Mouse (Mus musculus) neural tube, embryonic 15.5 days (tissue): ENCODE data around the gene Nadk2. TPM values are rescaled to one million over a fixed set of nuclear protein-coding genes. Genes with fewer than 3 reads are reported as not detected.
A peak's percentile ranks its signal among the peaks of the same experiment; 100 is the strongest.

ENCODE experiments used
- ATAC-seq: fragments of 200-750 bp; cut with Nextera tagmentation; 2 replicates; pipeline ENCODE4 v1.8.0; 2017; ENCODE audit warnings: mild to moderate bottlenecking, moderate TSS enrichment, moderate library complexity; ENCODE audit not compliant: low FRiP score
- H3K27ac ChIP-seq: fragments of 300-500 bp; sonication (generic); replicated peaks from 2 replicates; pipeline ENCODE4 v1.5.1; 2015; ENCODE audit warnings: mild to moderate bottlenecking, inconsistent platforms
- H3K27me3 ChIP-seq: fragments of 300-500 bp; sonication (generic); replicated peaks from 2 replicates; pipeline ENCODE4 v1.6.1; 2015; ENCODE audit warnings: inconsistent platforms
- H3K36me3 ChIP-seq: fragments of 300-500 bp; sonication (generic); 2 replicates; pipeline ENCODE4 v1.6.1; 2015; ENCODE audit warnings: inconsistent platforms
- H3K4me1 ChIP-seq: fragments of 300-500 bp; sonication (generic); 2 replicates; pipeline ENCODE4 v1.6.1; 2015; ENCODE audit warnings: inconsistent platforms
- H3K4me2 ChIP-seq: fragments of 300-500 bp; sonication (generic); 2 replicates; pipeline ENCODE4 v1.6.1; 2015; ENCODE audit warnings: inconsistent platforms, mild to moderate bottlenecking, moderate library complexity
- H3K4me3 ChIP-seq: fragments of 300-500 bp; sonication (generic); replicated peaks from 2 replicates; pipeline ENCODE4 v1.5.1; 2015; ENCODE audit warnings: mild to moderate bottlenecking, inconsistent platforms
- H3K9ac ChIP-seq: fragments of 300-500 bp; sonication (generic); replicated peaks from 2 replicates; pipeline ENCODE4 v1.6.1; 2015; ENCODE audit warnings: mild to moderate bottlenecking, inconsistent platforms
- H3K9me3 ChIP-seq: fragments of 300-500 bp; sonication (generic); replicated peaks from 2 replicates; pipeline ENCODE4 v1.6.1; 2016; ENCODE audit warnings: inconsistent platforms
- WGBS: fragments of 180-500 bp; shearing (Covaris S2); methylation state at CpG from one replicate; pipeline ENCODE4 v1.1.7; 2015; ENCODE audit warnings: mixed read lengths; 5-methylcytosine and 5-hydroxymethylcytosine counted together
- polyA plus RNA-seq: library from polyadenylated mRNA; unstranded; fragments of >200 nt; fragmentation: Nextera tagmentation; extraction: Ambion mirVana; gene quantifications from 2 replicates; pipeline ENCODE4 v1.2.1, GENCODE M21; 2015

Gene Nadk2
- polyA plus RNA-seq, 1 experiment from 2014 or later: 26.9 TPM

DNA sequence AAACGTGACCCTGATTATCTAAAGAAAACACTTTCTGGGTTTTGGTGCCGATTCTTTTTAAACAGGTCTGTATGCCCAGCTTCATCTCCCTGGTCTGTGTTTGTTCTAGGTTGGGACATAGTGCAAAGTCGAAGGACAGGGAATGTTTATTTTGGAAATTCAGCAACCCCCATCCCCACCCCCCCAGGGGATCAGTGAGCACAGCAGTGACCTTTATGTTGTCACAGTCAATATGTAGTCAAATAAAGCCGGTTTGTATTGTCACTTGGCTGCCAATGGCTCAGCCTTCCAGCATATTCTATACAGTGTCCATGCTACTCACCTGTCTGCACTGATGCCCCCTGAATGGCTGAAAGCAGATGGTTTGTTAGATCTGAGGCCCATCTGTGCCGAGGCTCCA lies 43.5 kb downstream of the Nadk2 start:
- no peak for ATAC-seq
- H3K36me3 ChIP-seq: peaks cover 63% of the 10 kb centered on the region
- no peak overlapping the region for H3K9ac ChIP-seq
- H3K27me3 ChIP-seq: no peaks in the 10 kb centered on the region
- 86% methylated on average over 5 of the region's 5 CpGs for WGBS
- H3K27ac ChIP-seq: no peak overlapping the region
- no peak overlapping the region for H3K4me3 ChIP-seq
- no peaks in the 10 kb centered on the region for H3K4me1 ChIP-seq
- H3K4me2 ChIP-seq: no peak overlapping the region
- no peaks in the 10 kb centered on the region for H3K9me3 ChIP-seq

DNA sequence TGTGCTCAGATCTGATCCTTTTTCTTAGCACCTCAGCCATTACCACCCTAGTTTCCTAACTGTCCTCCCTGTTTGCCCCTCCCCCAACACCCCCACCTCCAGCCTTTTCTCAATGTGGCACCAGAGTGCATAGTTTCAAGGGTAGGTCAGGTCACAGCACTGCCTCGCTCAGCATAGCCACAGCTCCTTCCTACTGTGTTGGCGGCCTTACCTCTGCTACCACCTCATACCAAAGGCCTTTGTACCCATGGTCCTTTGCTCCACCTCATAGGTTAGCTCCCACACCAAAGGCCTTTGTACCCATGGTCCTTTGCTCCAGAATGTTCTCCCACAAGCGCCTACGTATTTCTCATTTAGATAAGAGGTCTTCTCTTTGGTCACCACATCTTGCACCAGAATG lies 47.8 kb downstream of the Nadk2 start:
- Histone ChIP-seq H3K27ac (no peak overlapping the region), H3K36me3 (peaks cover 74% of the 10 kb centered on the region), H3K4me2 (no peak overlapping the region), H3K9me3 (no peaks in the 10 kb centered on the region), H3K9ac (no peak overlapping the region), H3K27me3 (no peaks in the 10 kb centered on the region), H3K4me1 (no peaks in the 10 kb centered on the region), H3K4me3 (no peak overlapping the region)
- 96% methylated on average over 4 of the region's 4 CpGs for WGBS
- no peak for ATAC-seq

DNA sequence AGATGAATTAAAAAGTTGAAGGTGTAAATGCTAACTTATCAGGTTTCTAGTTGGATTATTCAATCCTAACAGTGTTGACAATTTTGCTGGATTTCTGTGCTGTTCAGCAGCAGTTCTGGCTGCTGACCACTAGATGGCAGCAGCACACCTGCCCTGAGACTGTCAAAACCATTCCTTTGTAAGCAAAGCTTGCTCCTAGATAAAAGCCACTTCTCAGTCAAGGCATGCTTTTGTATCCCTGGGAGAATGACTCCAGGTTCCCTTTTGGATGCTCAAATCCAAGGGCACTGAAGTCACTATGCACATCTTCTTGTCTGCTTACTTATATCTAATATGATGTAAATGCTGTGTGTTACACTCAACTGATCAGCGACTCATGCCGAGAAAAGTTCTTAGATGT lies 49.0 kb downstream of the Nadk2 start:
- H3K27ac ChIP-seq: no peak overlapping the region
- H3K4me1 ChIP-seq: no peaks in the 10 kb centered on the region
- no peak overlapping the region for H3K4me2 ChIP-seq
- H3K4me3 ChIP-seq: no peak overlapping the region
- no peaks in the 10 kb centered on the region for H3K27me3 ChIP-seq
- ATAC-seq: peak; percentile 73
- no peak overlapping the region for H3K9ac ChIP-seq
- no peaks in the 10 kb centered on the region for H3K9me3 ChIP-seq
- H3K36me3 ChIP-seq: peaks cover 73% of the 10 kb centered on the region
- 92% methylated on average over 2 of the region's 2 CpGs for WGBS

DNA sequence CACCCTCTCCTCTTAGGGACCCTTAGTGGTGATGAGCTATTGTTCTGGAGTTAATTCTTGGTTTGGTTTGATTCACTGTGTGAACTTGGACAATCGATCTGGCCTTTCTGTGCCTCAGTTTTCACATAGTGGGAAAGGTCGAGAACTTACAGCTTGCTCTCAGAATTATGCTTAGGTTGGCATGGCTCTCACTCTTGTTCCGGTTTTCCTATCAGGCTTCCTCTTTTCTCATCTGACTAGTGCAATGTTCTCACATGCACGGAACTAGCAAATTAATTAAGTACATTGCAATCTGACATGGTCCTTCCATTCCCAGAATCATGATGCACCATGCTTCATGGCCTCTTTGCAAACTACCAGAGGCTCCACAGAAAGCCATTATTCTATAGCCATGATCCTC lies 51.9 kb downstream of the Nadk2 start:
- ATAC-seq: no peak
- Histone ChIP-seq H3K4me1 (no peaks in the 10 kb centered on the region), H3K4me2 (no peak overlapping the region), H3K27me3 (no peaks in the 10 kb centered on the region), H3K9ac (no peak overlapping the region), H3K4me3 (no peak overlapping the region), H3K27ac (no peak overlapping the region), H3K9me3 (no peaks in the 10 kb centered on the region), H3K36me3 (peaks cover 65% of the 10 kb centered on the region)
- WGBS: 94% methylated on average over 4 of the region's 4 CpGs

DNA sequence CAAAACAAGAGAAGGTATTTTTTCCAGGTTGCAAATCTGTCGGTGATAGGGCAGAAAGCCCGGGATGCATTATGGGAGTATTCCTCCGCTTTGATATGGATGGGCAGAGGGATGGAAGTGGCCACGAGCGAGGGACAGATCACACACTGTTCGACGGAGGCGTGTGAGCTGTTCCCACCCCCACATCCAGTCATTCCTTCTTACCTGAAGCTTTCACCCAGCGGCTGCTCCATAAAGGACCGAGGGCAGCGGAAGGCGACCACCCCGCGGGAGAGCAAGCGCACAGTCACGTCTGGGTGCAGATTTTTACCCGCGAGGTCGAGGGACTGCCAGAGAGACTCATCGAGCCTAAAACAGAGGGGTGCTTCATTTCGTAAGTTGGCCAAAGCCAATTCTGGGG lies 53.8 kb downstream of the Nadk2 start:
- H3K36me3 ChIP-seq: peaks cover 65% of the 10 kb centered on the region
- H3K4me2 ChIP-seq: no peak overlapping the region
- H3K9me3 ChIP-seq: no peaks in the 10 kb centered on the region
- WGBS: 94% methylated on average over 21 of the region's 21 CpGs
- H3K9ac ChIP-seq: no peak overlapping the region
- no peaks in the 10 kb centered on the region for H3K4me1 ChIP-seq
- no peak overlapping the region for H3K4me3 ChIP-seq
- no peak overlapping the region for H3K27ac ChIP-seq
- ATAC-seq: no peak
- H3K27me3 ChIP-seq: no peaks in the 10 kb centered on the region

DNA sequence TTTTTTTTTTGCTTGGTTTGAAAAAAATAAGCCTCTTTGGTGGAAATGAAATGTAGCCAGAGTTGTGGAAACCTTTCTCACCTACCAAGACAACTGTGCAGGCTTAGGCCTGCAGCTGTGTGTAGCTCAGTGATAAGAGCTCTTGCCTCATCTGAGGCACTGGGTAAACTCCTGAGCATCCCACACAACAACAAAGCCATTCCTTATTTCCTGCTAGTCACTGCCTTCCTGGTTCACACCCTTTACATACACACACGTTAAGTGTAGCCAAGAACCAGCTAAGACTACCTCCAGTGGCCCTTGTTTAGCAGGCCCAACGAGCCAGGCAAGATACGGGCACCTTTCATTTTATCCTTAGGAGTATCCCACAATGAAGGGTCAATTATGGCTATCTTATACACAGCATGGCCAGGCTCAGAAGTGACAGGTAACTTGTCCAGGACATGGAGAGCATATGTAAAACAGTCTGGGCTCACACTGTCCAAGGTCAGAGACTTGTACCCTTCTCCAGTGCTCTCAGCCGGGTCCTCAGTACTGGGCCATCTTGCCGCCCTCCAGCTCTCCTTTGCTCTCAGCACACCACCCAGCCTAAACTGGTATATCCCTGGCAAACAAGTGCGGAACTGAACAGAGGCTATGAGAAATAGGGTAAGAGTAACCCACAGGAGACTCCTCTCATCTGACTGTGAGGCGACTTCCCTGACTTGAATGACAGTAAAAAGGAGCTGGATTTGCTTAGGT lies 56.2 kb downstream of the Nadk2 start:
- Histone ChIP-seq H3K9ac (no peak overlapping the region), H3K27me3 (no peaks in the 10 kb centered on the region), H3K27ac (no peak overlapping the region), H3K9me3 (no peaks in the 10 kb centered on the region), H3K4me3 (no peak overlapping the region), H3K36me3 (peaks cover 53% of the 10 kb centered on the region), H3K4me1 (0 out of 2 replicates have a peak, but pooled peaks cover 7% of the 10 kb centered on the region), H3K4me2 (no peak overlapping the region)
- 94% methylated on average over 7 of the region's 7 CpGs for WGBS
- no peak for ATAC-seq

DNA sequence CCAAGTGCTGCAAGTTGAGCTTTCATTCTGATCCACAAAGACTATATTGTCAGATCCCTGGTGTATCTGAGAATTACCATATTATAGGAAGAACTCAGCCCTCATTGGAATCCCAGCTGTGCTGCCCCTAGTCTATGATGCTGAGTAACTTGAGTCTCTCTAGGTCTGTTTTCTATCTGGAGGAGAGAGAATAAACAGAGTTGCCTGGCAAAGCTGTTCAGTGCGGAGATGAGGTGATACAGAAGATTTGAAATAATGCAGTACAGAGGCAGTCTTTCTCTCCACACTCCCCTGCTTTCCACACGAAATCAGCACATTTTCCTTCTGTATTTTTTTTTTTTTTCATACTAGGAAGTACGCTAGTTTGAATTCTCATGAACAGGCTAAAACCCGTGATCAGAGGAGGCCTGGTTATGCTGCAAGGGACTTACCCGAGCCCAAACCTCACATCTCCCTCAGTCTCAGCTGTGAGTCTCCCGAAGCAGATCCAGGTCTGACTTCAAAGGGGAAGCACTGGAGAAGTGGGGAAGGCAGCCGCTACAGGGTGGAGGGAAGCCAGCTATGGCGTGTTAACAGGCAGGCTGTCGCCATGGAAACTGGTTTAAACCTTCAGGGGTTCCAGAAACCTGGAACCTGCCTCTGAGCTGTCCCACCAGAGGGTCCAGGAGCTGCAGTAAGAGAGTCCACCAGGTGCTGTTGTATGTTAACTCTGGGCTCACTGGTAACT lies 59.9 kb downstream of the Nadk2 start:
- no peak for ATAC-seq
- H3K36me3 ChIP-seq: peaks cover 33% of the 10 kb centered on the region
- 0 out of 2 replicates have a peak overlapping the region, but pooled peaks have one; percentile 13 for H3K27ac ChIP-seq
- no peak overlapping the region for H3K4me2 ChIP-seq
- WGBS: 80% methylated on average over 9 of the region's 9 CpGs
- no peaks in the 10 kb centered on the region for H3K27me3 ChIP-seq
- no peaks in the 10 kb centered on the region for H3K9me3 ChIP-seq
- no peak overlapping the region for H3K9ac ChIP-seq
- no peak overlapping the region for H3K4me3 ChIP-seq
- H3K4me1 ChIP-seq: peaks cover 20% of the 10 kb centered on the region

DNA sequence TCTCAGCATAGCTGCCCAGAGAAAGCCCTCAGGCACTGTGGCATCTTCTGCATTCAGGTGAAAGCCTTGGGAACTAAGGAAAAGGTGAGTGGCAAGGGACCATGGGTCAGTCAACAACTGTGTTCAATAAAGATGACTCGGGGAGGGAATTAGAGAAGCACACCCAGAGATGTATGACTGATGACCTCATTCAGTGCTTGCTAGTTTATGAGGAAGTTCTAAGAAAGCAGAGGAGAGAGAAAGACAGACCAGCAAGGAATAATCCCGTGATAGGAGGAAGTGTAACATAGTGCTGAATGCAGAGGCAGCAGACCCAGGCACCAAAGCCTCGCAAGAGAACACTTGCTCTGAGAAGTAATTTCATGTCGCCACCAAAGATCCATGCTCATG lies 60.4 kb downstream of the Nadk2 start:
- no peak overlapping the region for H3K4me3 ChIP-seq
- H3K27me3 ChIP-seq: no peaks in the 10 kb centered on the region
- 89% methylated on average over 4 of the region's 4 CpGs for whole genome bisulfite sequencing
- peaks cover 36% of the 10 kb centered on the region for H3K36me3 ChIP-seq
- H3K27ac ChIP-seq: 0 out of 2 replicates have a peak overlapping the region, but pooled peaks have one; percentile 13
- peaks cover 20% of the 10 kb centered on the region for H3K4me1 ChIP-seq
- no peak for ATAC-seq
- H3K9me3 ChIP-seq: no peaks in the 10 kb centered on the region
- H3K4me2 ChIP-seq: no peak overlapping the region
- no peak overlapping the region for H3K9ac ChIP-seq

DNA sequence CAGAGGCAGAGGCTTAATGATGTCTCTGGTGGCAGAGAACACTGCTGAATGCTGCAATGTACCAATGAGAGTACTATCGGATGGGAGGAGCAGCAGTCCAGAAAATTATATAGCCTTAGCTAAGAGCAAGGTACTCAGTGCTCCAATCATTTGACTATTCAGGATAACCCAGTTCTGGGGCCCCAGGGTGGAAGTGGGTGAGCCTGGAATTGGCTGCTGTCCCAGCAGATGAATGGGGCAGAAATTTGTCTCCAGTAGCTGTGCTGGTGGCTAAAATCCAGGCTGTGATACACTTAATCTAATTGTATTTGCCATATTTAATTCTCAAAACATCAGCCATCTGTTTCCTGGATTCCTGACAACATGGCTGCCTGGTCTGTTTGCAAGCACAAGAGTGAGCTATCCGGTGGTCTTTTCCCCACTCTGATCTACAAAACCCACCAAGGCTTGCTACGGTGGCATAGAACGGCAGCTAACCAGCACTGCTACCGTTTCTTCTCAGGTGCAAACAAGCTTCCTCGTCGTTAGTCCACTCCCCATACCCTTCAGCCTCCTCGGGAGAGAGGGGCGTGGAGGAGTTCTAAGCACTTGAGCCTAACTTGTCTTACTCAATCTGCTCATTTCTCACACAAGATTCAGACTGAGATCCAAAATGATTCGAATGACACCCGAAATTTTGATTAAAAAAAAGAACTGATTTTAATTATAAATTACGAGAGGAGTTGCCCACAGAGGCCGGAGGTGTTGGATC lies 61.8 kb downstream of the Nadk2 start:
- Histone ChIP-seq H3K27me3 (no peaks in the 10 kb centered on the region), H3K4me2 (no peak overlapping the region), H3K4me1 (peaks cover 25% of the 10 kb centered on the region), H3K27ac (no peak overlapping the region; the same call in 1 of the 2 replicates), H3K4me3 (no peak overlapping the region), H3K36me3 (peaks cover 34% of the 10 kb centered on the region), H3K9me3 (no peaks in the 10 kb centered on the region), H3K9ac (no peak overlapping the region)
- 84% methylated on average over 13 of the region's 13 CpGs for WGBS
- ATAC-seq: no peak

DNA sequence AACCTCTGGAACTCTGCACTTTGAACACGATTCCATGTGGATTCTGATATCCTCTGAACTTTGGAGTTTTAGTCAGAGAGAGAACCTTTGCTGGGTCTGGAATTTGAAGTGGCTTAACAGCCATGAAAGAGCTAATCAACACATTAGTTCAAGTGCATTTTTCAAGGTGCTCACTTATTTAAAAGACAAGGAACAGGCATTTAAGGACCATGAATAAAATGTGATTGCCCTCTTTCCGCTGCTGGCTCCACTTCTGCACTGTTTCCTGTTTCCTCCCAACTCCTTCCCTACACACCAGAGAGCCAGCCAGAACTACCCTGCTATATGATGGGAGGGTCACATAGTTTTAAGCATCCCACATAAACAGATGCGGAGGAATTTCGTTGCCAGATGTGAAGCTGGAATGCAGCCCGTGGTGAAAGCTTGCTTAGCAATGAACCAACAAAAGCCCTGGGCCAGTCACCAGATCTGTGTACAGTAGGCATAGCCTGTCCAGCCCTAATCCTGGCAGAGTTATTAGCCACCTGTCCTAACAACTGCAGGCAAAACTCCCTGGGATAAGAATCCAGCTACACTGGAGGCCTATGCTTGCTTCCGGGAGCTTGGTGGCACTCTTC lies 63.9 kb downstream of the Nadk2 start:
- Histone ChIP-seq H3K36me3 (peaks cover 21% of the 10 kb centered on the region), H3K4me3 (no peak overlapping the region)

DNA sequence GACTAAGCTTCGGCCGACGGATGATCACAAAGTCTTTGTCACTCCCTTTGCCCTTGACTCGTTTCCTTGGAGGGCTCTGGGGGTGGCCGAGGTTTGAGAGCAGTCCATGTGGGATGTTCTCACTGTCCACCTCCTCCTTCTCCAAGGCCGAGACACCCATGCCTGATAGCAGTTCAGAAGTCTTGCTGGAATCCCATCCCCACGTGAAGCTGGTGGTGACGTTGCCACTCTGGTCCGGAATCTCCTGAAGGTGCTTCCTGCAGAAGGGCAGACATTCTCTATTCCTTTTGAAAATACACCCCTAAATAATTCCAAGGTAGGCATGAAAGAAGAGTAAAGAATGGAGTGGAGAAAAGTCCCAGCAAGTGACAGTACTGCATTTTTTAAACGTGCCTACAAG lies 68.4 kb downstream of the Nadk2 start:
- Histone ChIP-seq H3K27ac (no peak overlapping the region), H3K4me2 (peak overlapping the region; percentile 81), H3K9me3 (no peaks in the 10 kb centered on the region), H3K9ac (peak overlapping the region; percentile 95), H3K27me3 (no peaks in the 10 kb centered on the region), H3K36me3 (peaks cover 16% of the 10 kb centered on the region), H3K4me1 (peaks cover 30% of the 10 kb centered on the region), H3K4me3 (peak overlapping the region; percentile 93)
- WGBS: 26% methylated on average over 10 of the region's 10 CpGs
- no peak for ATAC-seq

More for the DNA sequence above, 63.9 kb downstream of the Nadk2 start:
- ATAC-seq: no peak
- Histone ChIP-seq H3K9me3 (no peaks in the 10 kb centered on the region), H3K4me1 (peaks cover 41% of the 10 kb centered on the region), H3K4me2 (no peak overlapping the region), H3K27ac (no peak overlapping the region), H3K9ac (no peak overlapping the region), H3K27me3 (no peaks in the 10 kb centered on the region)
- WGBS: 77% methylated on average over 6 of the region's 6 CpGs
